Mouse (Mus musculus) heart, embryonic 14.5 days (tissue): ENCODE measurements around the gene Ogdh. TPM values are rescaled to one million over a fixed set of nuclear protein-coding genes. Genes with fewer than 3 reads are reported as not detected.
"Not testable (repeated sequence)": the region's sequence is repeated elsewhere in the genome, so short reads cannot be mapped to it uniquely, and the experiment has no call there.

Experiments used
- ATAC-seq: fragments of 200-750 bp; cut with Nextera tagmentation; 2 replicates; pipeline ENCODE4 v1.8.0; 2017; ENCODE audit warnings: low read depth, moderate TSS enrichment; ENCODE audit not compliant: insufficient number of reproducible peaks, insufficient read depth, low FRiP score
- H3K27ac ChIP-seq, 2 experiments: fragments of 200-500 bp in 1 of 2; fragments of 300-500 bp in 1 of 2; sonication (generic) in 1 of 2; replicated peaks in 1 of 2; 2 replicates each; pipeline ENCODE4 v1.5.1; 2012 to 2014; ENCODE audit warnings: low read depth in 2 of 2, low read length in 2 of 2, control low read depth in 1 of 2, mild to moderate bottlenecking in 1 of 2, mixed read lengths in 1 of 2; ENCODE audit not compliant: control insufficient read depth in 1 of 2, insufficient read depth in 1 of 2
- H3K27me3 ChIP-seq: fragments of 300-500 bp; sonication (generic); 2 replicates; pipeline ENCODE4 v1.6.1; 2014; ENCODE audit warnings: mild to moderate bottlenecking, low read length, control low read depth; ENCODE audit not compliant: control insufficient read depth, insufficient read depth
- H3K36me3 ChIP-seq: fragments of 300-500 bp; sonication (generic); 2 replicates; pipeline ENCODE4 v1.6.1; 2014; ENCODE audit warnings: mild to moderate bottlenecking, control low read depth, low read length, mixed read lengths; ENCODE audit not compliant: control insufficient read depth, insufficient read depth
- H3K4me1 ChIP-seq, 2 experiments: fragments of 200-500 bp in 1 of 2; fragments of 300-500 bp in 1 of 2; sonication (generic) in 1 of 2; 2 replicates each; pipeline ENCODE4 v1.6.1; 2012 to 2014; ENCODE audit warnings: low read length in 2 of 2, control low read depth in 1 of 2, mixed read lengths in 1 of 2; ENCODE audit not compliant: control insufficient read depth in 2 of 2, insufficient read depth in 2 of 2
- H3K4me2 ChIP-seq: fragments of 300-500 bp; sonication (generic); 2 replicates; pipeline ENCODE4 v1.6.1; 2014; ENCODE audit warnings: mild to moderate bottlenecking, low read length
- H3K4me3 ChIP-seq, 2 experiments: fragments of 200-500 bp in 1 of 2; fragments of 300-500 bp in 1 of 2; sonication (generic) in 1 of 2; 2 replicates each; pipeline ENCODE4 v1.5.1; 2012 to 2014; ENCODE audit warnings: low read length in 2 of 2, mild to moderate bottlenecking in 2 of 2, control low read depth in 1 of 2, low read depth in 1 of 2, moderate library complexity in 1 of 2; ENCODE audit not compliant: control insufficient read depth in 1 of 2, insufficient read depth in 1 of 2
- H3K9ac ChIP-seq: fragments of 300-500 bp; sonication (generic); 2 replicates; pipeline ENCODE4 v1.6.1; 2014; ENCODE audit warnings: mild to moderate bottlenecking, low read length
- H3K9me3 ChIP-seq: fragments of 300-500 bp; sonication (generic); 2 replicates; pipeline ENCODE4 v1.6.1; 2016; ENCODE audit warnings: low read length, control low read depth; ENCODE audit not compliant: control insufficient read depth
- WGBS: fragments of 180-500 bp; shearing (Covaris S2); extraction: QIAGEN DNeasy Blood & Tissue Kit; methylation state at CpG from one replicate; pipeline ENCODE4 v1.1.7; 2014; 5-methylcytosine and 5-hydroxymethylcytosine counted together
- polyA plus RNA-seq: library from polyadenylated mRNA; unstranded; fragments of >200 nt; fragmentation: Nextera tagmentation; extraction: Ambion mirVana; gene quantifications from 2 replicates; pipeline ENCODE4 v1.2.1, GENCODE M21; 2014

Gene Ogdh
- polyA plus RNA-seq, 1 experiment from 2014 or later, result 245 TPM

DNA sequence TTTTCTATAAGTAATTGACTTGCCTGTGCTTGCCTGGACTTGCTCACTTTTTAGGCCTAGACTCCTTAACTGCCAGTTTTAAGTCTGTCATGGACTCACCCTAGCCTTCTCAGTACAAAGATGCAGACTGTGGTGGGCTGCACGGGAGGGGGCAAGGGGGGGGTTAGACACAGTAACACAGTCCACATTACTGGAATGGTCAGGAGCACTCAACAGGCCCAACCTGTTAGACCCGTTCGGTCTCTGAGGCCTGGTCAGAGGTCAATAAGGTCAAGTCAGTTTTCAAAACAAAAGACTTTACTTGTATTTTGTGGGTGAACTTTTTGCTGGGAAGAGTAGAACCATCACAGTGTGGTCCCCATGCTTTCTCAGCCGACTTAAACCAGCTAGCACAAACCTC lies 75.7 kb downstream of the Ogdh start:
- 75% methylated on average over 4 of the region's 4 CpGs for WGBS
- Histone ChIP-seq H3K4me1 (no peaks in the 10 kb centered on the region), H3K27me3 (no peaks in the 10 kb centered on the region), H3K9ac (no peak overlapping the region), H3K4me2 (no peak overlapping the region), H3K27ac (no peak overlapping the region), H3K4me3 (no peak overlapping the region), H3K9me3 (no peaks in the 10 kb centered on the region), H3K36me3 (no peaks in the 10 kb centered on the region)
- ATAC-seq, result no peak

- not testable (repeated sequence) for ATAC-seq, H3K4me3 ChIP-seq, H3K36me3 ChIP-seq, H3K4me1 ChIP-seq, H3K27ac ChIP-seq, H3K4me2 ChIP-seq, H3K27me3 ChIP-seq, H3K9me3 ChIP-seq, H3K9ac ChIP-seq
- WGBS, result 73% methylated on average over 5 of the region's 5 CpGs
Observed at GRCm38 (mm10) chr11:6367986-6368385, 76.6 kb downstream of the Ogdh start.

DNA sequence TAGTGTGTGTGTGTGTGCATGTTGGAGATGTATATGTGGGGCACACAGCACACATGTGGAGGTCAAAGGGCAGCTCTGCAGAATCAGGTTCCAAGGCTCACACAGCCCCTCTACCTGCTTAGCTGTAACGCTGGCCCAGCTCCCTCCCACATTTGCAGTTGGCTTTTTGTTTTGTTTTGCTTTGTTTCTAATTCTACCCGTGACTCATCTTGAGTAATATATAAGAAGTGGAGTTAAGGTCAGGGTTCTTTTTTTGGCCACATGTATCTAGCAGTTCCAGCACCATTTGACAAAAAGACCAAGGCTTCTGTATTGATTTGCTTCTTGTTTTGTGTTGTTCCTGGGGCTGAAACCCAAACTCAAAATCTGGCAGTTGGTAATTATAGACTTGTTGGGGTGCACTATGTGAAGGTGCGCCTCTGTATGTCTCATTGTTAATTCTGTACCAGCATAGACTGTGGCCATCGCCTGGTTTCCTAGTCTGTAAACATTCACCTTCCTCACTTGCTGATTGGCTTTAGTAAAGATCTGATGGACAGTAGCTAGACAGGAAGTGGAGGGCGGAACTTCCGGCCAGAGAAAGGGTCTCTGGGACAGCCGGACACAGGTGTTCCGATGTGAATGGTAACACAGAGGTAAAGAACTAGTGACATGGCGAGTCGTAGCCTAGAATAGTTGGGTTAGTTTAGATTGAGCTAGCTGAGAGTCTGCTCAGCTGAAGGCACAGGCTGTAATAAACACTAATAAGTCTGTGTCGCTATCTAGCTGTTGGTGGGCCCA lies 80.1 kb downstream of the Ogdh start:
- no peaks in the 10 kb centered on the region for H3K27me3 ChIP-seq
- no peaks in the 10 kb centered on the region for H3K4me1 ChIP-seq
- no peak overlapping the region for H3K27ac ChIP-seq
- ATAC-seq, result no peak
- no peaks in the 10 kb centered on the region for H3K9me3 ChIP-seq
- 82% methylated on average over 11 of the region's 11 CpGs for WGBS
- no peak overlapping the region for H3K4me2 ChIP-seq
- H3K9ac ChIP-seq, result no peak overlapping the region
- no peak overlapping the region for H3K4me3 ChIP-seq
- H3K36me3 ChIP-seq, result no peaks in the 10 kb centered on the region

GRCm38 (mm10) chr11:6372784-6373183 lies 81.4 kb downstream of the Ogdh start:
- no peak overlapping the region for H3K4me2 ChIP-seq
- no peak overlapping the region for H3K27ac ChIP-seq
- H3K4me1 ChIP-seq, result no peaks in the 10 kb centered on the region
- H3K9me3 ChIP-seq, result no peaks in the 10 kb centered on the region
- no peak overlapping the region for H3K9ac ChIP-seq
- WGBS, result 85% methylated on average over 9 of the region's 9 CpGs
- no peak for ATAC-seq
- no peaks in the 10 kb centered on the region for H3K27me3 ChIP-seq
- no peak overlapping the region for H3K4me3 ChIP-seq
- H3K36me3 ChIP-seq, result no peaks in the 10 kb centered on the region

GRCm38 (mm10) chr11:6380916-6381315 lies 89.5 kb downstream of the Ogdh start:
- no peak for ATAC-seq

GRCm38 (mm10) chr11:6388126-6388725 lies 96.8 kb downstream of the Ogdh start:
- Histone ChIP-seq H3K9me3 (no peaks in the 10 kb centered on the region), H3K36me3 (peaks cover 7% of the 10 kb centered on the region; the same call in 1 of the 2 replicates), H3K27me3 (no peaks in the 10 kb centered on the region), H3K27ac (peak overlapping the region; percentile 88 to 95), H3K4me1 (peaks cover 3 to 11% of the 10 kb centered on the region in 2 experiments; a peak in 3 of 4 replicates), H3K9ac (peak overlapping the region; percentile 93; the same call in 1 of the 2 replicates), H3K4me2 (peak overlapping the region; percentile 90), H3K4me3 (peak overlapping the region; percentile 76 to 87; a peak in 2 of 4 replicates)
- 90% methylated on average over 6 of the region's 6 CpGs for WGBS
- no peak for ATAC-seq

More at GRCm38 (mm10) chr11:6380916-6381315, 89.5 kb downstream of the Ogdh start:
- Histone ChIP-seq H3K27me3 (no peaks in the 10 kb centered on the region), H3K4me1 (no peaks in the 10 kb centered on the region), H3K4me2 (no peak overlapping the region), H3K27ac (no peak overlapping the region), H3K9me3 (no peaks in the 10 kb centered on the region), H3K9ac (no peak overlapping the region), H3K4me3 (no peak overlapping the region), H3K36me3 (no peaks in the 10 kb centered on the region)
- 80% methylated on average over 6 of the region's 6 CpGs for WGBS

DNA sequence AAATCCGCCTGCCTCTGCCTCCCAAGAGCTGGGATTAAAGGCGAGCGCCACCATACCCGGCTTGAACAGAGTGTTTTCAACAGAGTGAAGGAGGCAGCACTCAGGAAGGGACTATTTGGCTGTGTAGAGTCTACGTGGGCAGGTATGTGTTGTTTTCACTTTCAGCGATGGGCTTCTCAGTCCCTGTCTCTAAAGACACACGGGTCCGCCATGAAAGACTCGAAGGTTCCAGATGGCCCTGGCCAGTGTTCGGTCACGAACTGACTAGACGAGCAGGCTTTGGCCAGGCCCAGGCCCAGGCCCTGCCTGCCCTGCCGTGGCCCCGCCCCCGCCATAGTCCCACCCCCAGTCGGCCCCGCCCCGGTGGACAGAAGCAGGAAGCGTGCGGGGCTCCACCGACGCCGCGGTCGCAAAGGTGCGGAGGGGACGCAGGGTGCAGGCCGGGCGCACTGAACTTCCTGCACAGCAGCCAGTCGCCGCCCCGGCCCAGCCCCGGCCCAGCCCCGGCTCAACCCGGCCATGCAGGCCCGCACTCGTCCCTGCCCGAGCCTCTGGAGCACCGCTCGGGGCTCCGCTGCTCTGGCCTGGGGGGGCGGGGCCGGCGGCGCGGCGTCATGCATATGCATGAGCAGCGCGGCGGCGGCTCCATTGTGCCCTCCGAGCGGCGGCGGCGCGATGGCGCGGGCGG lies 97.4 kb downstream of the Ogdh start, which contains the start of gene Zmiz2:
TSS of gene Zmiz2 (plus strand) at position 349 of the 688 bp plus-strand sequence.
- WGBS, result 7% methylated on average over 49 of the region's 60 CpGs
- peak within 1 kb of the TSS; percentile 90 for H3K4me2 ChIP-seq
- H3K27ac ChIP-seq, result peak within 1 kb of the TSS; percentile 88 to 95
- H3K27me3 ChIP-seq, result no peaks in the 10 kb centered on the region
- peak within 1 kb of the TSS; percentile 76 to 87 for H3K4me3 ChIP-seq
- H3K4me1 ChIP-seq, result peaks cover 3 to 11% of the 10 kb centered on the region in 2 experiments; a peak in 3 of 4 replicates
- peaks cover 7% of the 10 kb centered on the region; the same call in 1 of the 2 replicates for H3K36me3 ChIP-seq
- peak; percentile 97 for ATAC-seq
- no peaks in the 10 kb centered on the region for H3K9me3 ChIP-seq
- peak within 1 kb of the TSS; percentile 93 for H3K9ac ChIP-seq
